Comparison of ENCODE assay signal across 9 mouse cellular contexts in genomic region chr13:113981461-113982000, GRCm38 (mm10).
DNase-seq lines count a peak whose midpoint lies in the region; ATAC-seq lines count a peak whose summit lies in the region.
"Had no signal": no experiment of that assay in that cellular context is flagged by ENCODE, and none has a peak within 500 bp of the region (broad histone marks: within the 10 kb centered on the region; RNA-seq: fewer than 3 reads in every experiment).

No protein-coding gene starts in this region.

- peak; percentile 87 for ATAC-seq in hindbrain, embryonic 11.5 days (ENCODE audit: low FRiP score)
- peak; percentile 53; the same call in 1 of the 2 replicates for ATAC-seq in midbrain, embryonic 14.5 days (ENCODE audit: low FRiP score, low TSS enrichment)

- H3K4me2 ChIP-seq in hindbrain, embryonic 11.5 days (replicated peaks; ENCODE audit: low read depth, low read length): no peak overlapping the region
- H3K4me2 ChIP-seq in midbrain, embryonic 14.5 days (ENCODE audit: low read length): peak overlapping the region; percentile 13

- no peaks in the 10 kb centered on the region for H3K9me3 ChIP-seq in hindbrain, embryonic 11.5 days (ENCODE audit: control insufficient read depth, low read length)
- H3K9me3 ChIP-seq in midbrain, embryonic 14.5 days (ENCODE audit: control insufficient read depth, low read length): no peaks in the 10 kb centered on the region

- 18% methylated on average over 9 of the region's 9 CpGs for WGBS in hindbrain, embryonic 11.5 days
- WGBS in midbrain, embryonic 14.5 days: 6% methylated on average over 9 of the region's 9 CpGs

- no peaks in the 10 kb centered on the region for H3K27me3 ChIP-seq in hindbrain, embryonic 11.5 days (ENCODE audit: control insufficient read depth, insufficient read depth, low read length)
- peaks cover 3% of the 10 kb centered on the region; the same call in 1 of the 2 replicates for H3K27me3 ChIP-seq in midbrain, embryonic 14.5 days (ENCODE audit: control insufficient read depth, insufficient read depth, low read length)

- peaks cover 4% of the 10 kb centered on the region; the same call in 1 of the 2 replicates for H3K4me1 ChIP-seq in hindbrain, embryonic 11.5 days (replicated peaks; ENCODE audit: control insufficient read depth, insufficient read depth, low read length)
- H3K4me1 ChIP-seq in midbrain, embryonic 14.5 days (ENCODE audit: control insufficient read depth, insufficient read depth, low read length): peaks cover 10% of the 10 kb centered on the region

- peak; percentile 21 to 27 for DNase-seq in adrenal gland, postnatal 36 days
- peak; percentile 77 for DNase-seq in embryo, embryonic 11 days
- peak; percentile 60 for DNase-seq in hindbrain, embryonic 11.5 days (ENCODE audit: low spot score)
- peak; percentile 63 for DNase-seq in midbrain, embryonic 14.5 days
- no peak for DNase-seq in lung, postnatal 14 days
- DNase-seq in gastrocnemius, adult 8-10 months (ENCODE audit: low spot score in 2 of 2): no peak
- DNase-seq in cerebellum, adult 9-10 months: no peak
- DNase-seq: heart, postnatal 10 days; lung, adult 18-20 months had no signal

- H3K4me3 ChIP-seq in hindbrain, embryonic 11.5 days (ENCODE audit: low read depth, low read length): no peak overlapping the region
- H3K4me3 ChIP-seq in midbrain, embryonic 14.5 days (replicated peaks; ENCODE audit: low read depth, low read length): no peak overlapping the region

- H3K27ac ChIP-seq in hindbrain, embryonic 11.5 days (ENCODE audit: low read depth, low read length): no peak overlapping the region
- H3K27ac ChIP-seq in midbrain, embryonic 14.5 days (replicated peaks; ENCODE audit: low read depth, low read length): no peak overlapping the region

- H3K36me3 ChIP-seq in hindbrain, embryonic 11.5 days (ENCODE audit: control insufficient read depth, insufficient read depth, low read length): no peaks in the 10 kb centered on the region
- H3K36me3 ChIP-seq in midbrain, embryonic 14.5 days (ENCODE audit: control insufficient read depth, insufficient read depth, low read length): no peaks in the 10 kb centered on the region

- no peak overlapping the region for H3K9ac ChIP-seq in hindbrain, embryonic 11.5 days (ENCODE audit: low read depth, low read length)
- H3K9ac ChIP-seq in midbrain, embryonic 14.5 days (replicated peaks; ENCODE audit: low read length): no peak overlapping the region

Comparison
In these comparisons a context has a peak if more than half of its experiments do, and no peak if none do; other contexts are left out.
1. DNase-seq: peak in adrenal gland, postnatal 36 days (2 of 2), embryo, embryonic 11 days (single experiment), hindbrain, embryonic 11.5 days (single experiment) and midbrain, embryonic 14.5 days (single experiment); none in lung, postnatal 14 days (single experiment), gastrocnemius, adult 8-10 months (0 of 2) and cerebellum, adult 9-10 months (single experiment).